Mouse (Mus musculus) kidney, embryonic 16.5 days (tissue): Measurements from ENCODE around the gene Nrxn3. TPM values are rescaled to one million over a fixed set of nuclear protein-coding genes. Genes with fewer than 3 reads are reported as not detected.
A peak's percentile ranks its signal among the peaks of the same experiment; 100 is the strongest.

Source experiments
- ATAC-seq: fragments of 200-750 bp; cut with Nextera tagmentation; 2 replicates; pipeline ENCODE4 v1.8.0; 2017; ENCODE audit warnings: moderate TSS enrichment; ENCODE audit not compliant: low FRiP score, low TSS enrichment
- H3K27ac ChIP-seq: fragments of 300-500 bp; sonication (generic); 2 replicates; pipeline ENCODE4 v1.5.1; 2014; ENCODE audit warnings: low read length
- H3K27me3 ChIP-seq: fragments of 300-500 bp; sonication (generic); 2 replicates; pipeline ENCODE4 v1.6.1; 2014; ENCODE audit warnings: low read length, control low read depth, mixed read lengths; ENCODE audit not compliant: insufficient read depth
- H3K36me3 ChIP-seq: fragments of 300-500 bp; sonication (generic); 2 replicates; pipeline ENCODE4 v1.6.1; 2014; ENCODE audit warnings: low read length, control low read depth, mixed read lengths; ENCODE audit not compliant: insufficient read depth
- H3K4me1 ChIP-seq: fragments of 300-500 bp; sonication (generic); 2 replicates; pipeline ENCODE4 v1.6.1; 2014; ENCODE audit warnings: low read length, control low read depth, mixed read lengths; ENCODE audit not compliant: insufficient read depth
- H3K4me2 ChIP-seq: fragments of 300-500 bp; sonication (generic); replicated peaks from 2 replicates; pipeline ENCODE4 v1.6.1; 2014; ENCODE audit warnings: low read depth, low read length
- H3K4me3 ChIP-seq: fragments of 300-500 bp; sonication (generic); 2 replicates; pipeline ENCODE4 v1.5.1; 2014; ENCODE audit warnings: mild to moderate bottlenecking, low read length
- H3K9ac ChIP-seq: fragments of 300-500 bp; sonication (generic); replicated peaks from 2 replicates; pipeline ENCODE4 v1.6.1; 2014; ENCODE audit warnings: low read length
- H3K9me3 ChIP-seq: fragments of 300-500 bp; sonication (generic); 2 replicates; pipeline ENCODE4 v1.6.1; 2016; ENCODE audit warnings: low read length, control low read depth
- WGBS: fragments of 180-500 bp; shearing (Covaris S2); extraction: QIAGEN DNeasy Blood & Tissue Kit; methylation state at CpG from one replicate; pipeline ENCODE4 v1.1.7; 2014; 5-methylcytosine and 5-hydroxymethylcytosine counted together
- polyA plus RNA-seq: library from polyadenylated mRNA; unstranded; fragments of >200 nt; fragmentation: Nextera tagmentation; extraction: Ambion mirVana; gene quantifications from 2 replicates; pipeline ENCODE4 v1.2.1, GENCODE M21; 2015

Gene Nrxn3
- polyA plus RNA-seq, 1 experiment from 2014 or later: 5.1 TPM

DNA sequence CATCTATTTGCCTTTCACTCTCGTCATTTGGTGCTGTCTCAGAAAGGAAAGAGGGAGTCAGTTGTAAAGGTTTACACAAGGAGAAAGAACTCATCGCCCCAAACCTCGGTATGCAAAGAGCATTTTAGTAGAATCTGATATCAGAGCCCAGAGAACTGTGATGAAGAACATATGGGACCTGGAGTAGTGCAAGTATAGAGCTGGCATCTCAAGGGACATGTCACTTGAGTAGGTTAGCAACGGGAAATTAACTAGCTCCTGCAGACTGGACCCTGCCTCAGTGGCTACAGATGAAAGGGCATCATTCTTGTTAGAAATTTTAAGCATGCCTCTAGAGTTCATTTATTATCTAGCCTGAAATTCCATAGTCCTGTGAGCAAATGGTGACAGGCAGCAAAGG, 1099.5 kb downstream of the Nrxn3 start:
- 48% methylated on average over 4 of the region's 4 CpGs for WGBS
- H3K27me3 ChIP-seq: no peaks in the 10 kb centered on the region
- no peak overlapping the region for H3K9ac ChIP-seq
- no peaks in the 10 kb centered on the region for H3K9me3 ChIP-seq
- H3K4me2 ChIP-seq: no peak overlapping the region
- no peak for ATAC-seq
- no peak overlapping the region for H3K27ac ChIP-seq
- H3K4me1 ChIP-seq: no peaks in the 10 kb centered on the region
- no peaks in the 10 kb centered on the region for H3K36me3 ChIP-seq
- H3K4me3 ChIP-seq: no peak overlapping the region

GRCm38 (mm10) chr12:89829927-89830326, 1107.3 kb downstream of the Nrxn3 start:
- Histone ChIP-seq H3K27ac (no peak overlapping the region), H3K36me3 (no peaks in the 10 kb centered on the region), H3K4me3 (no peak overlapping the region), H3K9ac (no peak overlapping the region), H3K4me1 (no peaks in the 10 kb centered on the region), H3K27me3 (no peaks in the 10 kb centered on the region), H3K9me3 (0 out of 2 replicates have a peak, but pooled peaks cover 3% of the 10 kb centered on the region), H3K4me2 (no peak overlapping the region)
- ATAC-seq: no peak
- 96% methylated on average over 2 of the region's 2 CpGs for WGBS

- 91% methylated on average over 5 of the region's 5 CpGs for WGBS
- Histone ChIP-seq H3K4me3 (no peak overlapping the region), H3K4me1 (no peaks in the 10 kb centered on the region)
These were observed 1107.7 kb downstream of the Nrxn3 start for GRCm38 (mm10) chr12:89830350-89830749.

GRCm38 (mm10) chr12:89831300-89831699, 1108.6 kb downstream of the Nrxn3 start:
- WGBS: 41% methylated on average over 6 of the region's 6 CpGs

More at GRCm38 (mm10) chr12:89830350-89830749, 1107.7 kb downstream of the Nrxn3 start:
- no peak for ATAC-seq
- H3K27me3 ChIP-seq: no peaks in the 10 kb centered on the region
- H3K27ac ChIP-seq: no peak overlapping the region
- H3K36me3 ChIP-seq: no peaks in the 10 kb centered on the region
- 0 out of 2 replicates have a peak, but pooled peaks cover 3% of the 10 kb centered on the region for H3K9me3 ChIP-seq
- H3K9ac ChIP-seq: no peak overlapping the region
- no peak overlapping the region for H3K4me2 ChIP-seq

GRCm38 (mm10) chr12:89836271-89836670, 1113.6 kb downstream of the Nrxn3 start:
- no peak for ATAC-seq
- Histone ChIP-seq H3K9me3 (no peaks in the 10 kb centered on the region), H3K9ac (no peak overlapping the region), H3K4me2 (no peak overlapping the region), H3K4me3 (no peak overlapping the region), H3K27me3 (no peaks in the 10 kb centered on the region), H3K36me3 (no peaks in the 10 kb centered on the region), H3K4me1 (no peaks in the 10 kb centered on the region), H3K27ac (no peak overlapping the region)
- WGBS: 63% methylated on average over 3 of the region's 3 CpGs

More at GRCm38 (mm10) chr12:89831300-89831699, 1108.6 kb downstream of the Nrxn3 start:
- peak; percentile 67 for ATAC-seq
- no peaks in the 10 kb centered on the region for H3K27me3 ChIP-seq
- no peaks in the 10 kb centered on the region for H3K4me1 ChIP-seq
- H3K36me3 ChIP-seq: no peaks in the 10 kb centered on the region
- H3K4me3 ChIP-seq: no peak overlapping the region
- H3K9me3 ChIP-seq: 0 out of 2 replicates have a peak, but pooled peaks cover 3% of the 10 kb centered on the region
- no peak overlapping the region for H3K27ac ChIP-seq
- H3K4me2 ChIP-seq: no peak overlapping the region
- H3K9ac ChIP-seq: no peak overlapping the region

GRCm38 (mm10) chr12:89842861-89843260, 1120.2 kb downstream of the Nrxn3 start:
- Histone ChIP-seq H3K36me3 (no peaks in the 10 kb centered on the region), H3K4me2 (no peak overlapping the region), H3K27me3 (no peaks in the 10 kb centered on the region), H3K27ac (no peak overlapping the region), H3K9ac (no peak overlapping the region), H3K9me3 (no peaks in the 10 kb centered on the region), H3K4me3 (no peak overlapping the region), H3K4me1 (no peaks in the 10 kb centered on the region)
- 88% methylated on average over 1 of the region's 1 CpGs for WGBS
- ATAC-seq: no peak

- Histone ChIP-seq H3K36me3 (no peaks in the 10 kb centered on the region), H3K4me3 (no peak overlapping the region), H3K9me3 (no peaks in the 10 kb centered on the region), H3K27me3 (no peaks in the 10 kb centered on the region), H3K9ac (no peak overlapping the region), H3K27ac (no peak overlapping the region), H3K4me2 (no peak overlapping the region), H3K4me1 (no peaks in the 10 kb centered on the region)
- 58% methylated on average over 1 of the region's 1 CpGs for WGBS
- no peak for ATAC-seq
These were observed 1125.4 kb downstream of the Nrxn3 start for GRCm38 (mm10) chr12:89848116-89848515.

DNA sequence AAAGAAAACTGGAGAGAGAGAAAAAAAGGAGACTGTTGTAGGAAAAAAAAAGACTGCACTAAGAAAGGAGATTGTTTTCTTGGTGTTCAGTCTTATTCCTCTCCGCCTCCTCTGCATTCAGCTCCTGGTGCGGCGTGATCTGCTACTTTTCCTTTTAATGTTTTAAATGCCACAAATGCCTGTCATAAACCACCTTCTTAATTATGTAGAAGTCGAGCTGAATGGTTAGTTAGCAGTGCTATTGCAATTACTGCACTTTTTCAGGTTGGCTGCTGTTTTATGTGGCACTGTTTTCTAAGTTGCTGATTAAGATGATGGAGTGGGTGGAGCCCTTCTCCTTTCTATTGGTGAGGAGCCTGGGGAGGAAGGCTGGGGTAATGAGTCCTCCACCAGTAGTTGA, 1131.7 kb downstream of the Nrxn3 start:
- 39% methylated on average over 4 of the region's 4 CpGs for WGBS
- H3K27ac ChIP-seq: no peak overlapping the region
- H3K4me3 ChIP-seq: no peak overlapping the region
- no peaks in the 10 kb centered on the region for H3K9me3 ChIP-seq
- no peaks in the 10 kb centered on the region for H3K36me3 ChIP-seq
- H3K9ac ChIP-seq: no peak overlapping the region
- no peak overlapping the region for H3K4me2 ChIP-seq
- no peaks in the 10 kb centered on the region for H3K4me1 ChIP-seq
- no peaks in the 10 kb centered on the region for H3K27me3 ChIP-seq
- no peak for ATAC-seq

- H3K4me2 ChIP-seq: no peak overlapping the region
- H3K4me3 ChIP-seq: no peak overlapping the region
- no peaks in the 10 kb centered on the region for H3K4me1 ChIP-seq
- H3K36me3 ChIP-seq: no peaks in the 10 kb centered on the region
- H3K27ac ChIP-seq: no peak overlapping the region
- no peak for ATAC-seq
- no peaks in the 10 kb centered on the region for H3K9me3 ChIP-seq
- no peak overlapping the region for H3K9ac ChIP-seq
- H3K27me3 ChIP-seq: no peaks in the 10 kb centered on the region
These were observed 1144.4 kb downstream of the Nrxn3 start for GRCm38 (mm10) chr12:89867124-89867523.

DNA sequence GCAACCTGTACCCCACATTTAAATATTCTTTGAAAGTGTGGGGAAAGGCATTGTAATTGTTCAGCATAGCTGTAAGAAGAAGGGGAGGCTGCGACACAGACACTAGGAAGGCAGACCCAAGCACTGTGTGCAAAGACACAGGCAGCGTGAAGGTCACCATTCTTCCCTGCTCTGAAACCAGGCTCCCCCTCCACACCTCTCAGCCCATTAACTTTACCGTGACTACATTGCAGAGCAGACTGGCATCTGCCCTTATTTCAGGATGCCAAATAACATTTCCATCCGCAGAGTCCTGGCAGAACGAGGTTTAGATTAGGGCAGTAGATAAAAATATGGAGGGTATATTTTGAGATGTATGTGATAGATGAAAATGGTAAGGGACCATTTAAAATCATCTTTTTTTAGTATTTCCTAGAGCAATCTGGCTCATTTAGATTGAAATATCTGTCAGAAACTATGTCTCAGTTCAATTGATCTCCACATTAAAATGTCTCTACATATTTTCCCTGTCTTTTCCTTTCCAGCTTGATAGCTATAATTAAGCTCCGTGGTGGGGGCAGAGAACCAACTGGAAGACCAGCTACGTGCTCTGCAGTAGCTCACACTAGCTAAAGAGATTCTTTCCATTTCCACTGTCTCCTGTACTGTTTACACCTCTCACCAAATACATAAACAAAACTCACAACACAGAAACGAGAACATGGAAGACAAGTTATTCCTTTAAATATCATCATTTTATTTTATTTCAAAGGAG, 1160.1 kb downstream of the Nrxn3 start:
- WGBS: 59% methylated on average over 8 of the region's 8 CpGs
- no peak for ATAC-seq
- no peak overlapping the region for H3K27ac ChIP-seq

More for the DNA sequence above, 1160.1 kb downstream of the Nrxn3 start:
- Histone ChIP-seq H3K36me3 (no peaks in the 10 kb centered on the region), H3K27me3 (no peaks in the 10 kb centered on the region), H3K9ac (no peak overlapping the region), H3K4me2 (no peak overlapping the region), H3K9me3 (no peaks in the 10 kb centered on the region), H3K4me3 (no peak overlapping the region), H3K4me1 (no peaks in the 10 kb centered on the region)
